Mouse (Mus musculus): ENCODE data around the gene Nup85. TPM values are rescaled to one million over a fixed set of nuclear protein-coding genes. Genes with fewer than 3 reads are reported as not detected.

Gene Nup85
- polyA plus RNA-seq, 1 experiment from 2014 or later, result 106 TPM

- no peak overlapping the region for H3K4me3 ChIP-seq (ENCODE audit: low read depth, low read length)
- no peak overlapping the region for H3K27ac ChIP-seq (ENCODE audit: low read length)
- WGBS, result 83% methylated on average over 17 of the region's 17 CpGs
- no peak overlapping the region for H3K4me2 ChIP-seq (ENCODE audit: low read length)
- no peaks in the 10 kb centered on the region for H3K4me1 ChIP-seq (ENCODE audit: control insufficient read depth, insufficient read depth, low read length)
- no peak for ATAC-seq
- H3K9me3 ChIP-seq (replicated peaks; ENCODE audit: control insufficient read depth, low read length, poor library complexity, severe bottlenecking), result no peaks in the 10 kb centered on the region
- H3K36me3 ChIP-seq (ENCODE audit: control insufficient read depth, insufficient read depth, low read length), result no peaks in the 10 kb centered on the region
- no peaks in the 10 kb centered on the region for H3K27me3 ChIP-seq (ENCODE audit: control insufficient read depth, insufficient read depth, low read depth, low read length)
- no peak overlapping the region for H3K9ac ChIP-seq (ENCODE audit: low read depth, low read length)
Measured at GRCm38 (mm10) chr11:115555717-115556116, 8.5 kb upstream of the Nup85 start.

- no peaks in the 10 kb centered on the region for H3K27me3 ChIP-seq (ENCODE audit: control insufficient read depth, insufficient read depth, low read depth, low read length)
- WGBS, result 48% methylated on average over 4 of the region's 4 CpGs
- H3K36me3 ChIP-seq (ENCODE audit: control insufficient read depth, insufficient read depth, low read length), result peaks cover 7% of the 10 kb centered on the region; the same call in 1 of the 2 replicates
- no peak overlapping the region for H3K9ac ChIP-seq (ENCODE audit: low read depth, low read length)
- H3K4me3 ChIP-seq (ENCODE audit: low read depth, low read length), result peak overlapping the region; percentile 80
- peak overlapping the region; percentile 84 for H3K4me2 ChIP-seq (ENCODE audit: low read length)
- H3K9me3 ChIP-seq (replicated peaks; ENCODE audit: control insufficient read depth, low read length, poor library complexity, severe bottlenecking), result no peaks in the 10 kb centered on the region
- peak overlapping the region; percentile 85; the same call in 1 of the 2 replicates for H3K27ac ChIP-seq (ENCODE audit: low read length)
- H3K4me1 ChIP-seq (ENCODE audit: control insufficient read depth, insufficient read depth, low read length), result peaks cover 11% of the 10 kb centered on the region
- no peak for ATAC-seq
Measured at GRCm38 (mm10) chr11:115563406-115563805, 828 bp upstream of the Nup85 start.

- Histone ChIP-seq H3K4me2 (ENCODE audit: low read length) (peak overlapping the region; percentile 84), H3K4me3 (ENCODE audit: low read depth, low read length) (peak overlapping the region; percentile 80), H3K36me3 (ENCODE audit: control insufficient read depth, insufficient read depth, low read length) (peaks cover 15% of the 10 kb centered on the region), H3K9ac (ENCODE audit: low read depth, low read length) (peak overlapping the region; percentile 86), H3K27ac (ENCODE audit: low read length) (no peak overlapping the region), H3K4me1 (ENCODE audit: control insufficient read depth, insufficient read depth, low read length) (peaks cover 11% of the 10 kb centered on the region), H3K27me3 (ENCODE audit: control insufficient read depth, insufficient read depth, low read depth, low read length) (no peaks in the 10 kb centered on the region), H3K9me3 (replicated peaks; ENCODE audit: control insufficient read depth, low read length, poor library complexity, severe bottlenecking) (no peaks in the 10 kb centered on the region)
- WGBS, result 21% methylated on average over 7 of the region's 7 CpGs
- 0 out of 2 replicates have a peak, but pooled peaks have one; percentile 23 for ATAC-seq
Measured at GRCm38 (mm10) chr11:115564961-115565360, 727 bp downstream of the Nup85 start.

- no peak for ATAC-seq
- no peaks in the 10 kb centered on the region for H3K4me1 ChIP-seq (ENCODE audit: control insufficient read depth, insufficient read depth, low read length)
- H3K27ac ChIP-seq (ENCODE audit: low read length), result no peak overlapping the region
- H3K9ac ChIP-seq (ENCODE audit: low read depth, low read length), result no peak overlapping the region
- no peaks in the 10 kb centered on the region for H3K27me3 ChIP-seq (ENCODE audit: control insufficient read depth, insufficient read depth, low read depth, low read length)
- H3K4me2 ChIP-seq (ENCODE audit: low read length), result no peak overlapping the region
- H3K36me3 ChIP-seq (ENCODE audit: control insufficient read depth, insufficient read depth, low read length), result peaks cover 31% of the 10 kb centered on the region
- no peaks in the 10 kb centered on the region for H3K9me3 ChIP-seq (replicated peaks; ENCODE audit: control insufficient read depth, low read length, poor library complexity, severe bottlenecking)
- no peak overlapping the region for H3K4me3 ChIP-seq (ENCODE audit: low read depth, low read length)
Measured at GRCm38 (mm10) chr11:115579080-115579479, 14.8 kb downstream of the Nup85 start.

- Histone ChIP-seq H3K27me3 (ENCODE audit: control insufficient read depth, insufficient read depth, low read depth, low read length) (no peaks in the 10 kb centered on the region), H3K4me2 (ENCODE audit: low read length) (no peak overlapping the region), H3K27ac (ENCODE audit: low read length) (no peak overlapping the region), H3K4me3 (ENCODE audit: low read depth, low read length) (no peak overlapping the region), H3K9me3 (replicated peaks; ENCODE audit: control insufficient read depth, low read length, poor library complexity, severe bottlenecking) (no peaks in the 10 kb centered on the region), H3K36me3 (ENCODE audit: control insufficient read depth, insufficient read depth, low read length) (peaks cover 57% of the 10 kb centered on the region), H3K4me1 (ENCODE audit: control insufficient read depth, insufficient read depth, low read length) (no peaks in the 10 kb centered on the region), H3K9ac (ENCODE audit: low read depth, low read length) (no peak overlapping the region)
- ATAC-seq, result no peak
- WGBS, result 82% methylated on average over 10 of the region's 10 CpGs
Measured at GRCm38 (mm10) chr11:115582913-115583606, 18.8 kb downstream of the Nup85 start.

GRCm38 (mm10) chr11:115584376-115585073, 20.3 kb downstream of the Nup85 start:
- Histone ChIP-seq H3K27ac (ENCODE audit: low read length) (no peak overlapping the region), H3K9me3 (replicated peaks; ENCODE audit: control insufficient read depth, low read length, poor library complexity, severe bottlenecking) (no peaks in the 10 kb centered on the region), H3K4me3 (ENCODE audit: low read depth, low read length) (no peak overlapping the region), H3K4me1 (ENCODE audit: control insufficient read depth, insufficient read depth, low read length) (no peaks in the 10 kb centered on the region), H3K9ac (ENCODE audit: low read depth, low read length) (no peak overlapping the region), H3K27me3 (ENCODE audit: control insufficient read depth, insufficient read depth, low read depth, low read length) (no peaks in the 10 kb centered on the region), H3K36me3 (ENCODE audit: control insufficient read depth, insufficient read depth, low read length) (peaks cover 60% of the 10 kb centered on the region), H3K4me2 (ENCODE audit: low read length) (no peak overlapping the region)
- no peak for ATAC-seq
- 88% methylated on average over 10 of the region's 10 CpGs for WGBS

- Histone ChIP-seq H3K27ac (ENCODE audit: low read length) (no peak overlapping the region), H3K4me3 (ENCODE audit: low read depth, low read length) (no peak overlapping the region), H3K4me2 (ENCODE audit: low read length) (no peak overlapping the region), H3K4me1 (ENCODE audit: control insufficient read depth, insufficient read depth, low read length) (no peaks in the 10 kb centered on the region), H3K27me3 (ENCODE audit: control insufficient read depth, insufficient read depth, low read depth, low read length) (no peaks in the 10 kb centered on the region), H3K9ac (ENCODE audit: low read depth, low read length) (no peak overlapping the region), H3K36me3 (ENCODE audit: control insufficient read depth, insufficient read depth, low read length) (peaks cover 66% of the 10 kb centered on the region), H3K9me3 (replicated peaks; ENCODE audit: control insufficient read depth, low read length, poor library complexity, severe bottlenecking) (no peaks in the 10 kb centered on the region)
- 93% methylated on average over 7 of the region's 7 CpGs for WGBS
- ATAC-seq, result no peak
Measured at GRCm38 (mm10) chr11:115585573-115586100, 21.4 kb downstream of the Nup85 start.

- WGBS, result 93% methylated on average over 9 of the region's 9 CpGs
- peaks cover 66% of the 10 kb centered on the region for H3K36me3 ChIP-seq (ENCODE audit: control insufficient read depth, insufficient read depth, low read length)
- no peaks in the 10 kb centered on the region for H3K9me3 ChIP-seq (replicated peaks; ENCODE audit: control insufficient read depth, low read length, poor library complexity, severe bottlenecking)
- H3K4me2 ChIP-seq (ENCODE audit: low read length), result no peak overlapping the region
- no peak for ATAC-seq
- H3K4me1 ChIP-seq (ENCODE audit: control insufficient read depth, insufficient read depth, low read length), result no peaks in the 10 kb centered on the region
- H3K4me3 ChIP-seq (ENCODE audit: low read depth, low read length), result no peak overlapping the region
- H3K9ac ChIP-seq (ENCODE audit: low read depth, low read length), result no peak overlapping the region
- H3K27me3 ChIP-seq (ENCODE audit: control insufficient read depth, insufficient read depth, low read depth, low read length), result no peaks in the 10 kb centered on the region
- no peak overlapping the region for H3K27ac ChIP-seq (ENCODE audit: low read length)
Measured at GRCm38 (mm10) chr11:115586403-115586802, 22.2 kb downstream of the Nup85 start.

GRCm38 (mm10) chr11:115587984-115588383, 23.8 kb downstream of the Nup85 start:
- ATAC-seq, result no peak
- Histone ChIP-seq H3K9me3 (replicated peaks; ENCODE audit: control insufficient read depth, low read length, poor library complexity, severe bottlenecking) (no peaks in the 10 kb centered on the region), H3K4me1 (ENCODE audit: control insufficient read depth, insufficient read depth, low read length) (no peaks in the 10 kb centered on the region), H3K27me3 (ENCODE audit: control insufficient read depth, insufficient read depth, low read depth, low read length) (no peaks in the 10 kb centered on the region), H3K4me2 (ENCODE audit: low read length) (no peak overlapping the region), H3K27ac (ENCODE audit: low read length) (no peak overlapping the region), H3K4me3 (ENCODE audit: low read depth, low read length) (no peak overlapping the region), H3K36me3 (ENCODE audit: control insufficient read depth, insufficient read depth, low read length) (peaks cover 70% of the 10 kb centered on the region), H3K9ac (ENCODE audit: low read depth, low read length) (no peak overlapping the region)
- 85% methylated on average over 9 of the region's 9 CpGs for WGBS

Measured in midbrain, embryonic 16.5 days (tissue).